Mouse (Mus musculus) lung, postnatal 10 days (tissue): Measurements from ENCODE around the gene Emilin3.

Source experiments
- DNase-seq: peaks from one replicate; pipeline ENCODE4 v3.0.0; 2021

Gene Emilin3

DNA sequence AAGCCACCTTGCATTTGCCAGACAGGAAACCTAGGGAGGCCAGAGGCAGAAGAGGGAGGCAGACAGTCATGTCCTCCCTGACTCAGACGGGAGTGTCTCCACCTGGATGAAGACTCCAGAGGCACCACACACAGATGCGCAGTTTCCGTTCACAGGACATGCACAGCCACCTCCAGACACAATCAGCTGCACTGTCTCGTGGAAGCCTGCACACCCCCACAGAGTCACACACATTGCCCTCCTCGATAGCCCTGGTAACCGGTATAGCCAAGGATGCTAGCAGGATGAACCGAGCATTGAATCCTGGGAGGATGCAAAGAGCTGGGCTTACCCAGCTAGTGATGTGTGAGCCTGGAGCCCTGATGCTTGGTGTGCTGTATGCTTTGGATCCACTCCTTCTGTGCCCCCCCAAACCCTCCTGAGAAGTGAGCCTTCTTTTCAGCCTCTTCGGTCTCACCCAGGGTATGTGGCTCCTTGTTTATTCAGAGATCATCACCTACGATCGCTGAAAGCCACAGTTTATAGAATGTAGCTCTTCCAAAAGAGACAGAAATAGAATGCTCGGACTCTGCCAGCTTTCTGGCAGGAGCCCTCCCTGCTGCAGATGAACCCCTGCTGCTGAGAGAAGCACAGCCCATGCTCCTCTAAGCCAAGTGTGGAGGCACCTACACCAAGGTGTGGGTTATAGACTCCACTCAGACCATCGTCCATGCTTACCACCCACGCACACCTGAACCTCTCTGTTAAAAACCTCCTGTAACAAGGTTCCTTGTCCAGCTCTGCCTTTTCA, 3.9 kb upstream of the Emilin3 start:
- DNase-seq: no peak

GRCm38 (mm10) chr2:160914656-160915055, 2.5 kb upstream of the Emilin3 start:
- DNase-seq: no peak

DNA sequence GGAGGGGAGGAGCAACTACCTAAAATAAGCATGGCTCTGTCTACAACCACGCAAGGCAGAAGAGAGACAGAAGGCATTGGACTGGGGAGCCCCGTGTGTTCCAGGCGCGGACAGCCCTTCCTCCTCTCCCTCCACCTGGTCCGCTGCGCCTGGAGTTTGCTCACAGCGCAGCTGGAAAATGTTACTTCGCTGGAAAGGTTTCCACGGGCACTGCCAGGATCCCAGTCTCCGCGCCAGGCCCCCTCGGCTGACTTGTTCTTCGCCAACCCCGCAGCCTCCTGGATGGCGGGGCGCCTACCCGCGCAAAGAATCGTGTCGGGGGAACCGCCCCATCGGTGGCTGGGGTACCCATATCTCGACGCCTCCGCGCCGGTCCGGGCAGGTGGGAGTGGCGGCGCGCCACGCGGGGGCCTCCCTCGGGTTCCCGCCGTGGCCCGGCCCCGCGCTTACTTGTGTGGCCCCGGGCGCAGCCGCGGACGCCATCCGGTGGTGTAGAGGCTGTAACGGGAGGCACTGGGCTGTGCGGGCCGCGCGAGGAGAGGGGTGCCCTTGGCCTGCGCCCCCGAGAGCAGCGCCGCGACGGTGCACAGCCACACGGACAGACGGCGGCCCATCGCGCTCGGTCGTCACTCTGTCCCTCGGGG, 448 bp downstream of the Emilin3 start:
- DNase-seq: no peak

GRCm38 (mm10) chr2:160910633-160911032, 1.5 kb downstream of the Emilin3 start:
- no peak for DNase-seq

GRCm38 (mm10) chr2:160908607-160909006, 3.5 kb downstream of the Emilin3 start:
- peak; percentile 24 for DNase-seq

DNA sequence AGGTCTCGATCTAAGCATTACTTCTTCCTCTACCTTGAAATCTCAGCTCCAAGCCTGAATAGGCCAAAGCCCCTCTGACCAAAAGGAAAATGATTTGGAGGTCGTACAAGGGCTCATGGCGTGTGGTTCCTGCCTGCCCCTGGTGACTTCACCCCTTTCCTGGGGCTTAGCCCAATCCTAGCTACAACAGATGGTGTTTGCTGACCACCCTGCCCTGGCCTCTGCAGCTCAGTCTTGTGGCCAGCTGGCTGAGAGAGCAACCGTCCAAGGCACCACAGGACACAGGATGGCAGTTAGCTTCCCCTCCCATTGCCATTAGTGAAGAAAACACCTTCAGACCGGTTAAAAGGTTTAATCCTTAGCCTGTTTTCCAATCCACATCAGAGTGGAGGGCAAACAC, 6.0 kb downstream of the Emilin3 start:
- DNase-seq: no peak

DNA sequence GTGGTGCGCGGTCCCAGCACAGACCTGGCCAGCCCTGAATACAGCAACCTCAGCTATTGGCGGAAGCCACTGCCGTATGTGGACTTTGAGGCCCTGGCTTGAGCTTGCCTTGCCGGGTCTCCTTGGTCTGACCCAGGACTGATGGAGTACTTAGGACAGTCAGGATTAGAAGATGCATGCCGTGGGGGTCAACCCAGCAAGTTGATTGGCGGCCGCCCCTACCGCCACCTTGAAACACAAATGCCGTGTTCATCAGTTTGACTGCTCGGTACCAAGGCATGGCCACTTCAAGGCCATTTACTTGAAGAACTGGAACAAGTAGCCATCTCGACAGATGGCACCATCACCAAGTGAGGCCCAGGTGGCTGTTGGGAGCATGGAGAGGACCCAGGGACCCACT, 6.8 kb downstream of the Emilin3 start:
- DNase-seq: no peak

GRCm38 (mm10) chr2:160901656-160902412, 10.3 kb downstream of the Emilin3 start:
- no peak for DNase-seq

GRCm38 (mm10) chr2:160891697-160892096, 20.4 kb downstream of the Emilin3 start:
- DNase-seq: no peak

- no peak for DNase-seq
These were observed 21.1 kb downstream of the Emilin3 start for GRCm38 (mm10) chr2:160891045-160891444.

- DNase-seq: peak; percentile 76
These were observed 24.3 kb downstream of the Emilin3 start for GRCm38 (mm10) chr2:160887859-160888258.

DNA sequence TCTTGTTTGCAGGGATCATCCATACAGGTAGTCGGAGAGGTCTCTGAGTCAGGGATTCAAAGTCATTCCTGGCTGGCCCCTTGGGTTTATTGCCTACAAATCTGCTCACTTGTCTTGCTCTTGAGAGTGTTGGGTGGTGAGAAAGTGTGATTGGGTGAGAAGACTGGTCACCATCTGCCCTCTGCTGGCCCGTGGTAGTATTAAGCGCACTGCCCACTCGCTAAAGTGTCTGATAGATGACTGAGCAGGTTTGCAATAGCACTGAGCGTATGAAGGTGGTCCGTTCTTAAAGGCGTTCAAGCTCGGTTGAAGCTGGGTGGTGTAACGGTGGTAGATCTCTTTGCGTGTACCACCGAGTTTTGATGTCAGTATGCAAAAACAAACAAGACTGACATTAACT, 24.8 kb downstream of the Emilin3 start:
- DNase-seq: peak; percentile 91

DNA sequence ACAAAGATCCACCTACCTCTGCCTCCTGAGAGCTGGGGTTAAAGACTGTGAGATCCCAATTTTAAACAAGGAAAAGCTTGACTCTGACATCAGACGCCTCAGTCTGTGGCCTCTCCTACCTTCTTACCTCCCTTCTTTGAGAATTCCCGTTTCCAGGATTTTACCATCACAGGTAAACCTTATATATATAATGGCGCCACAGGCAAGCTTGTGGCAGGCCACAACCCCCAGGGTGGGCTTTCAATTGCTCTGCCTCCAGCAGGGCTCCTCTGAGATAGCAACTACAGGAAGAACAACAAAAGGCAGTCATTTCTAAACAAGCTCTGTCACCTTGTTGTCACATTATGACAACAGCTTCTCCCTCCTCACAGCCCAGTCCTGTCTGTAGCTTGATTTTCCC, 25.9 kb downstream of the Emilin3 start:
- no peak for DNase-seq

- DNase-seq: peak; percentile 72
These were observed 27.3 kb downstream of the Emilin3 start for GRCm38 (mm10) chr2:160884830-160885229.

GRCm38 (mm10) chr2:160883912-160884311, 28.2 kb downstream of the Emilin3 start:
- peak; percentile 72 for DNase-seq

DNA sequence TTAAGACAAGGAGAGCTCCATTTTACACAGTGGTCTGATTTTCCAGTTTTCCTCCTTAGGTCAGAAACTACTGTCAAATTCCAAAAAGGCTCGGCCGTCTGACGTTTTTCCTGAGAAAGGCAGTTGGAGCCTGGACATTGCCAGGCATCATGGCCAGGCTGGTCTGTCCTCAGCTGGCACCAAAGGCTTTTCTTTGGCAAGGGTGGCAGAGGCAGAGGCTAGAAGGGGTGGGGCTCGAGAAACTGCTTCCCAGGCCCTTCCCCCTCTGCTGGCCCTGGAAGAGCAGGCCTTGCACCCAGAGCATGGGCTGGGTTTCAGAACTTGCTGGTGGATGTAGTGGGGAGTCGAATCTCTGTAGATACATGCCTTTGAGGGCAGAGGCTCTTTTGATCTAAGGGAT, 29.7 kb downstream of the Emilin3 start:
- peak; percentile 21 for DNase-seq

- no peak for DNase-seq
These were observed 30.5 kb downstream of the Emilin3 start for GRCm38 (mm10) chr2:160881462-160882101.

- DNase-seq: peak; percentile 82
These were observed 31.5 kb downstream of the Emilin3 start, which contains the start of gene Lpin3 for GRCm38 (mm10) chr2:160880453-160881195. Lpin3 (plus strand) TSS chr2:160880670.

- peak; percentile 20 for DNase-seq
These were observed 36.0 kb downstream of the Emilin3 start for GRCm38 (mm10) chr2:160876115-160876514.

DNA sequence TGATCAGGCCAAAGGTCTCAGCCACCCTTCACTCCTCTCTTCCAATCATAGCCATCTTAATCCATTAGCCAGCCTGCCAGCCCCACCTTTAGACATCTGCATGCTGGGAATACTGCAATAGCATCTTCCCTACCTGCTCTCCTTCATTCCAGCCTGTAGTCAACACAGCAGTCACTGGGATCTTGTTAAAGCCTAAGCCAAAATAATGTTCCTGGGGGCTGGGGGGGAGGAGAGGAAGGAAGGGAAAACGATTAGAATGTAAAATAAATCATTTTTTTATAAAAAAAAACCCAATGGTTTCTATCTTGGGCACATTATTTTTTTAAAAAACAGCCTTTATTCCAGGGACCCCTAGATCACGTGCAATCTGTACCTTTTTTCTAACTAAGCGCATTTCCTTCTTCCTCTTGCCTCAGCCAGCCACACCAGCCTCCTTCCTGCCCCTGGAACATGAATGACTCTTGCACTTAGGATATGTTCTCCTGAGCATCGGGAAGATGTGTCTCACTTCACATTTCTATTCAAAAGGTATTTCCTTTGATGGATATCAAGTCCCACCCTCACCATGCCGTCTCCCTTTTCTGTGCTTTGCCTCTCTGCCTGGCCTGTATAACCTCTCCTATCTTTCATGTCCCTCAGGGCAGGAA, 37.8 kb downstream of the Emilin3 start:
- no peak for DNase-seq

DNA sequence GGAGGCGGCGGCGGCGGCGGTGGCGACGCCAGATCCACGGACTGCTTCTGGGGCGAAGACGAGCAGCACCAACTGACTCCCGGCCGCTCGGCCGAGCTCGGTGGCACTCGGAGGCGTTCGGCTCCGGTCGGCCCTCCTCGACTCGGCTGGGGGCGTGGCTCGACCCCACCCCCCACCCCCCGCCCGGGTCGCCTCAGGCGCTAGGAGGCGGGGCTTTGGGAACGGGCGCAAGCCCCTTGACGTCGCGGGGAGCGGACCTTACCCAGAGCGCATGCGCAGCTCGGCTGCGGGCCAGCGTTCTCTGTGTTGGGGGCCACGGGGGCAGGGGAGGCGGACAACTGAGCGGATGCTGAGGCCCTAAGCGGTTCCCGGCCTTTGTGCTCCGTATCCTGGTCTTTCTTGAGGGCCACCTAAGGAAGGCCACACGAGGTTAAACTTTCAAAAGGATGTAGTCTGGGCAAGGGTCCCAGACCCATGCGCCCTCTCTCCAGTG, 39.2 kb downstream of the Emilin3 start, which contains the start of gene Zhx3:
Gene Zhx3, minus strand, starts transcription at position 109 of the 493 bp plus-strand sequence.
- peak; percentile 96 for DNase-seq
